Mouse (Mus musculus) megakaryocyte, embryonic 14.5 days (primary cell): ENCODE data around the gene Ska2.

ENCODE experiments used
- FLI1 ChIP-seq: IDR thresholded peaks from 2 replicates; pipeline ENCODE4 v1.6.1; 2012; ENCODE audit warnings: low read length, inconsistent platforms, mixed read lengths
- GATA1 ChIP-seq: IDR thresholded peaks from 3 replicates; pipeline ENCODE4 v1.6.1; 2012; ENCODE audit warnings: mixed read lengths, low read length, inconsistent platforms, borderline replicate concordance

- TF ChIP-seq GATA1 = peak; percentile 77; the same call in 1 of the 3 replicates
- TF ChIP-seq FLI1 = no peak
These were observed 35.1 kb upstream of the Ska2 start, which contains the start of gene Gdpd1 for GRCm38 (mm10) chr11:87073866-87074440.
